Mouse (Mus musculus): Measurements from ENCODE around the gene Fyb2. TPM values are rescaled to one million over a fixed set of nuclear protein-coding genes. Genes with fewer than 3 reads are reported as not detected.
"Not testable (repeated sequence)": the region's sequence is repeated elsewhere in the genome, so short reads cannot be mapped to it uniquely, and the experiment has no call there.

The Fyb2 gene
- total RNA-seq, 2 experiments from 2014 or later = 0.08 TPM; not detected in 1

- no peak for DNase-seq (ENCODE audit: low spot score)
- intact Hi-C loops (cut with DNase I) = loop anchor here (5.0 kb wide), 1 partner anchor 89 kb away; the partner anchor contains the start of gene Fyb2
Observed at GRCm38 (mm10) chr4:105001736-105002135, 88.5 kb downstream of the Fyb2 start.

- intact Hi-C loops (cut with DNase I) = loop anchor here (5.0 kb wide), 1 partner anchor 92 kb away; the partner anchor contains the start of gene Fyb2
- DNase-seq (ENCODE audit: low spot score) = no peak
Observed at GRCm38 (mm10) chr4:105004135-105004534, 90.9 kb downstream of the Fyb2 start.

- intact Hi-C loops (cut with DNase I) = loop anchor here (5.0 kb wide), 1 partner anchor 92 kb away; the partner anchor contains the start of gene Fyb2
- DNase-seq (ENCODE audit: low spot score) = not testable (repeated sequence)
Observed at GRCm38 (mm10) chr4:105004649-105005048, 91.4 kb downstream of the Fyb2 start.

- DNase-seq (ENCODE audit: low spot score) = no peak
- intact Hi-C loops (cut with DNase I) = no loop called here
Observed at GRCm38 (mm10) chr4:105007360-105008018, 94.2 kb downstream of the Fyb2 start.

GRCm38 (mm10) chr4:105013718-105014117 lies 100.5 kb downstream of the Fyb2 start:
- no peak for DNase-seq (ENCODE audit: low spot score)
- intact Hi-C loops (cut with DNase I) = no loop called here

GRCm38 (mm10) chr4:105015496-105015895 lies 102.2 kb downstream of the Fyb2 start:
- DNase-seq (ENCODE audit: low spot score) = no peak
- intact Hi-C loops (cut with DNase I) = no loop called here

- intact Hi-C loops (cut with DNase I) = no loop called here
Observed at GRCm38 (mm10) chr4:105016006-105016613, 102.9 kb downstream of the Fyb2 start.

GRCm38 (mm10) chr4:105027278-105027677 lies 114.0 kb downstream of the Fyb2 start:
- intact Hi-C loops (cut with DNase I) = no loop called here
- no peak for DNase-seq (ENCODE audit: low spot score)

More at GRCm38 (mm10) chr4:105016006-105016613, 102.9 kb downstream of the Fyb2 start:
- no peak for DNase-seq (ENCODE audit: low spot score)

GRCm38 (mm10) chr4:105031104-105031503 lies 117.8 kb downstream of the Fyb2 start:
- DNase-seq (ENCODE audit: low spot score) = no peak
- intact Hi-C loops (cut with DNase I) = loop anchor here (5.0 kb wide), 1 partner anchor 1196 kb away; no protein-coding TSS in a partner anchor

GRCm38 (mm10) chr4:105033153-105033552 lies 119.9 kb downstream of the Fyb2 start:
- intact Hi-C loops (cut with DNase I) = loop anchor here (1.0 to 5.0 kb wide), 2 partner anchors 89 to 1194 kb away; no protein-coding TSS in a partner anchor
- DNase-seq (ENCODE audit: low spot score) = no peak

GRCm38 (mm10) chr4:105034259-105034658 lies 121.0 kb downstream of the Fyb2 start:
- intact Hi-C loops (cut with DNase I) = loop anchor here (5.0 kb wide), 1 partner anchor 1193 kb away; no protein-coding TSS in a partner anchor
- no peak for DNase-seq (ENCODE audit: low spot score)

GRCm38 (mm10) chr4:105050041-105050440 lies 136.8 kb downstream of the Fyb2 start:
- no peak for DNase-seq (ENCODE audit: low spot score)
- intact Hi-C loops (cut with DNase I) = no loop called here

GRCm38 (mm10) chr4:105051291-105051690 lies 138.0 kb downstream of the Fyb2 start:
- no peak for DNase-seq (ENCODE audit: low spot score)
- intact Hi-C loops (cut with DNase I) = no loop called here

Other genes with a start within 250 kb of the Fyb2 start
- not detected for gene C8b, start 147.1 kb upstream of the Fyb2 start, total RNA-seq (2021)
- gene Gm17662, start 56.1 kb upstream of the Fyb2 start, total RNA-seq (2021) = not detected
- not detected for gene C8a, start 37.1 kb upstream of the Fyb2 start, total RNA-seq (2021)
- gene Prkaa2, start 196.4 kb downstream of the Fyb2 start, total RNA-seq (2021) = 10 to 100 TPM; 79.5 to 80.2 TPM
- gene Plpp3, start 243.9 kb downstream of the Fyb2 start, total RNA-seq (2021) = 10 to 100 TPM; 71.9 to 74.8 TPM

All from heart, postnatal 25 days (tissue).